Mouse (Mus musculus): ENCODE results near the gene Atp23.
"Not testable (repeated sequence)": the region's sequence is repeated elsewhere in the genome, so short reads cannot be mapped to it uniquely, and the experiment has no call there.

The Atp23 gene

DNA sequence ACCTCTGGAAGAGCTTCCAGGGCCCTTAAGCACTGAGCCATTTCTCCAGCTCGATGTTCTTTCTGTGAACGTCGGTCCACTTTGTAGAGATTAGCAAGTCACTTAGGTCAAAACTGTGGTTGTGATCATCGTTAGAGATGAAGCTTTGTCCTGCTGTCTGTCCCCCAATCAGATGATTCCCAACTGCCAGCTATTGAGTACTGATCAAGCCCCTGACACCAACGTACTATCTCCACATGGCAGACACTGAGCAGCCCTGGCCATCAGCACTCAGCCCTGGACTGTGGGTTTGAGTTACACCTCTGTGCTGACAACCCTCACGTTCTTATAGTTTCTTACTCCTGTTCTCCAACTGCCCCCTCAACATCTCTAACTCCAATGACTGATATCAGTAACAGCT, 74.2 kb downstream of the Atp23 start:
- DNase-seq (ENCODE audit: low read depth, low spot score): no peak

DNA sequence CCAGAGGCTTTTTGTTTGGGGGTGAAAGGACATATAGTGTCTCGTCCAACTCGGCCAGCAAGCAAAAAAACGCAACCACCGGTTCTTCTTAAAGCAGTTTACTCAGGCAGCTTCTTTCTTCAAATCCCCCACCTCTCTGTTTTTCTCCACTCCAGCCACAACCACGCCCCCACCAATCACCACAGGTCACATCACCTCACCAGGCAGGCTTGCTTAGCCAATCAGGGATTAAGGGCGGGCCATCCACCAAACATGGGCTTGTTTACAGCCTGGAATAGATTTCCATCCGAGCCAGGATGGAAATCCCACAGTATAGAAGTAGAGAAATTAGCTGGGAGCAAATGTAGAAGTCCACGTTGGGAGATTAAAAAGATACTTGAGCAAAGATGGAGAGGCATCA, 74.9 kb downstream of the Atp23 start:
- DNase-seq (ENCODE audit: low read depth, low spot score): not testable (repeated sequence)

GRCm38 (mm10) chr10:126822418-126822817, 78.7 kb downstream of the Atp23 start:
- DNase-seq (ENCODE audit: low read depth, low spot score): no peak
